Mouse (Mus musculus) liver, embryonic 15.5 days (tissue): ENCODE data around the gene Rapgef2. TPM values are rescaled to one million over a fixed set of nuclear protein-coding genes. Genes with fewer than 3 reads are reported as not detected.

ENCODE experiments used
- ATAC-seq: fragments of 200-750 bp; cut with Nextera tagmentation; 2 replicates; pipeline ENCODE4 v1.8.0; 2017; ENCODE audit warnings: moderate number of reproducible peaks, mild to moderate bottlenecking, moderate library complexity; ENCODE audit not compliant: insufficient read depth
- H3K27ac ChIP-seq: fragments of 300-500 bp; sonication (generic); replicated peaks from 2 replicates; pipeline ENCODE4 v1.5.1; 2015; ENCODE audit warnings: mild to moderate bottlenecking, inconsistent platforms
- H3K27me3 ChIP-seq: fragments of 300-500 bp; sonication (generic); 2 replicates; pipeline ENCODE4 v1.6.1; 2015; ENCODE audit warnings: mild to moderate bottlenecking, inconsistent platforms
- H3K36me3 ChIP-seq: fragments of 300-500 bp; sonication (generic); replicated peaks from 2 replicates; pipeline ENCODE4 v1.6.1; 2015; ENCODE audit warnings: moderate library complexity, mild to moderate bottlenecking, inconsistent platforms
- H3K4me1 ChIP-seq: fragments of 300-500 bp; sonication (generic); replicated peaks from 2 replicates; pipeline ENCODE4 v1.6.1; 2015; ENCODE audit warnings: inconsistent platforms
- H3K4me2 ChIP-seq: fragments of 300-500 bp; sonication (generic); 2 replicates; pipeline ENCODE4 v1.6.1; 2015; ENCODE audit warnings: moderate library complexity, mild to moderate bottlenecking, inconsistent platforms
- H3K4me3 ChIP-seq: fragments of 300-500 bp; sonication (generic); replicated peaks from 2 replicates; pipeline ENCODE4 v1.5.1; 2015; ENCODE audit warnings: mild to moderate bottlenecking, inconsistent platforms
- H3K9ac ChIP-seq: fragments of 300-500 bp; sonication (generic); 2 replicates; pipeline ENCODE4 v1.6.1; 2015; ENCODE audit warnings: moderate library complexity, mild to moderate bottlenecking, inconsistent platforms
- H3K9me3 ChIP-seq: fragments of 300-500 bp; sonication (generic); replicated peaks from 2 replicates; pipeline ENCODE4 v1.6.1; 2016; ENCODE audit warnings: inconsistent platforms
- WGBS: fragments of 180-500 bp; shearing (Covaris S2); methylation state at CpG from one replicate; pipeline ENCODE4 v1.1.7; 2015; ENCODE audit warnings: mixed read lengths; ENCODE audit not compliant: insufficient replicate concordance; 5-methylcytosine and 5-hydroxymethylcytosine counted together
- polyA plus RNA-seq: library from polyadenylated mRNA; unstranded; fragments of >200 nt; fragmentation: Nextera tagmentation; extraction: Ambion mirVana; gene quantifications from 2 replicates; pipeline ENCODE4 v1.2.1, GENCODE M21; 2015

Gene Rapgef2
- polyA plus RNA-seq, 1 experiment from 2014 or later: 1.0 TPM

- H3K36me3 ChIP-seq: no peaks in the 10 kb centered on the region
- H3K4me3 ChIP-seq: no peak overlapping the region
- WGBS: 46% methylated on average over 1 of the region's 1 CpGs
- H3K4me2 ChIP-seq: no peak overlapping the region
- H3K27me3 ChIP-seq: no peaks in the 10 kb centered on the region
- no peak overlapping the region for H3K27ac ChIP-seq
- no peak for ATAC-seq
- peaks cover 20% of the 10 kb centered on the region for H3K4me1 ChIP-seq
- H3K9me3 ChIP-seq: no peaks in the 10 kb centered on the region
- no peak overlapping the region for H3K9ac ChIP-seq
Measured at GRCm38 (mm10) chr3:79249955-79250354, 36.4 kb downstream of the Rapgef2 start.

- ATAC-seq: no peak
- Histone ChIP-seq H3K27me3 (no peaks in the 10 kb centered on the region), H3K9ac (no peak overlapping the region), H3K36me3 (no peaks in the 10 kb centered on the region), H3K27ac (no peak overlapping the region), H3K4me3 (no peak overlapping the region), H3K4me1 (peaks cover 12% of the 10 kb centered on the region), H3K9me3 (no peaks in the 10 kb centered on the region), H3K4me2 (no peak overlapping the region)
- 44% methylated on average over 5 of the region's 5 CpGs for WGBS
Measured at GRCm38 (mm10) chr3:79248659-79249235, 37.6 kb downstream of the Rapgef2 start.

DNA sequence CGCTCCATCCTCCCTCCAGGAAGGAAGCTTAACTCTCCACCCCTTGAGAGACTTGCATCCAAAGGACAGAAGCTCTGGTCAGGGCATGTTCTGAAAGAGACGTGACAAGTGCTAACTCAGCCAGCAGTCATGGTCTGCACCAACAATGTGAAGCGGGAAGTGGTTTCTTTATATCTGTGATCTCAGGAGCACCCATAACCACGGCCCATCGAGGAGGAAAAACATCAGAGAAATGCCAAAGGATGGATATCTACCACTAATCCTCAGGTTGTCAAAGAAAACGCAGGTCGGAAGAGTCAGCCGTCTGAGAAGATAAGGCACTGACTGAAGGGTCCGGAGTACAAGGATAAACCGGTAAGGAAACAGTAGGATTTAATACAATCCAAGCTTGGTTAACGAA, 38.1 kb downstream of the Rapgef2 start:
- no peaks in the 10 kb centered on the region for H3K27me3 ChIP-seq
- peaks cover 12% of the 10 kb centered on the region; the same call in 1 of the 2 replicates for H3K4me1 ChIP-seq
- no peak for ATAC-seq
- WGBS: 20% methylated on average over 11 of the region's 11 CpGs
- H3K36me3 ChIP-seq: no peaks in the 10 kb centered on the region
- no peaks in the 10 kb centered on the region for H3K9me3 ChIP-seq
- H3K9ac ChIP-seq: no peak overlapping the region
- H3K4me2 ChIP-seq: no peak overlapping the region
- no peak overlapping the region for H3K27ac ChIP-seq
- H3K4me3 ChIP-seq: no peak overlapping the region

DNA sequence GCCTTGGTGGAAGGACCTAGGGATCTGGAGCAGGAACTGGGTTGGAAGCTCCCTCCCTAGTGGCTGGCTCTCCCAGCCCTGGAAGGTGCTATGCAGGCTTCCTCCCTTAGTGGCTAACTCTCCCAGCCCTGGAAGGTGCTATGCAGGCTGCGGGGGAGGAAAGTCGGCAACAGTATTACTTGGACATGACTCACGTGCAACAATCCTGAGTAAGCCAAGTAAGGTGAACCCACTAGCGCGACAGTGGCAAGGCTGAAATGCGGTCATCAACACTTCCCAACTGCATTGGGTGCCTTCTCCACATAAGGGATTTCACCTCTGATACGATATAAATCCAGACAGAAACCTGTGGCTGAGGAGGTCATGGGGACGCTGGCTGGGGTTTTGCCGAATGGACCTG, 42.0 kb downstream of the Rapgef2 start:
- ATAC-seq: no peak
- Histone ChIP-seq H3K9ac (no peak overlapping the region), H3K27me3 (no peaks in the 10 kb centered on the region), H3K4me1 (peaks cover 12% of the 10 kb centered on the region; the same call in 1 of the 2 replicates), H3K4me3 (no peak overlapping the region), H3K27ac (no peak overlapping the region), H3K4me2 (no peak overlapping the region), H3K36me3 (no peaks in the 10 kb centered on the region), H3K9me3 (no peaks in the 10 kb centered on the region)
- WGBS: 76% methylated on average over 9 of the region's 9 CpGs

GRCm38 (mm10) chr3:79242922-79243705, 43.2 kb downstream of the Rapgef2 start:
- peak; percentile 56; the same call in 1 of the 2 replicates for ATAC-seq
- no peak overlapping the region for H3K27ac ChIP-seq
- H3K27me3 ChIP-seq: no peaks in the 10 kb centered on the region
- no peaks in the 10 kb centered on the region for H3K9me3 ChIP-seq
- 64% methylated on average over 12 of the region's 12 CpGs for WGBS
- H3K9ac ChIP-seq: no peak overlapping the region
- no peak overlapping the region for H3K4me3 ChIP-seq
- H3K4me1 ChIP-seq: peaks cover 20% of the 10 kb centered on the region
- peak overlapping the region; percentile 3; the same call in 1 of the 2 replicates for H3K4me2 ChIP-seq
- no peaks in the 10 kb centered on the region for H3K36me3 ChIP-seq

DNA sequence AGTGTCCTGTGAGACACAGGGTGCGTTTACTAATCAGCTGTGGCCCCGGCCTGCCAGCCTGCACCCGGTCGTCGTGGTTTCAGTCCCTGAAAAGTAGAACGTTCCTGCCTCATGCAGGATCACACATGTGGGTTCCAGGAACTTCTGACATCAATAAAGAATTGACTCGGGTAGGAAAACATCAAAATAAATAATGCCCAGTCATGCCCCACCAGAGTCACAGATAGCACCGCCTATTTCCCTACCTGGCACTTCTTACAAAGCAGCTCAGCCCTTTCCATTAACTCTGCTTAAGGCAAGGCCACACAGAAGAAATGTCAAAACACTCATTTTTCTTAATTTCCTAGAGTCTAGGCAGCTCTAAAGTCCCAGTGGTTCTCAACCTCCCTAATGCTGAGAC, 44.0 kb downstream of the Rapgef2 start:
- peaks cover 18% of the 10 kb centered on the region; the same call in 1 of the 2 replicates for H3K4me1 ChIP-seq
- H3K9ac ChIP-seq: no peak overlapping the region
- no peak for ATAC-seq
- no peaks in the 10 kb centered on the region for H3K27me3 ChIP-seq
- no peak overlapping the region for H3K4me2 ChIP-seq
- H3K36me3 ChIP-seq: no peaks in the 10 kb centered on the region
- H3K9me3 ChIP-seq: no peaks in the 10 kb centered on the region
- H3K4me3 ChIP-seq: no peak overlapping the region
- H3K27ac ChIP-seq: no peak overlapping the region
- 27% methylated on average over 8 of the region's 8 CpGs for WGBS

DNA sequence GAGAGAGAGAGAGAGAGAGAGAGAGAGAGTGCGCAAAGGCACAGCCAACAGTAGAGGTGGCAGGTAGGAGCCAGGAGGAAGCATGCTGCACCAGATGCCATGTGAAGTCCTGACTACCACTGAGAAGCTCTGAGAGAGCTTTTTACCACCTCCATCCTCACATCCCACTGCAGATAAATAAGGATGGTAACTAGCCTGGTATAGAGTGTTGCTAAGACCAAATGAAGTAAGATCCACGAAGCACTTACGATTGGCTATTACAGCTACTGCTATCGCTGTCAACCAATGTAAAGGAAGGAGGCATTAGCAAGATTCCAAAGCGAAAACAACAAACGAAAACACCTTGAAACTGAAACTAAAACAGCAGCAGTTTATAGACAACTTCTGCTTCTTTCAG, 47.3 kb downstream of the Rapgef2 start:
- ATAC-seq: no peak
- Histone ChIP-seq H3K4me1 (peaks cover 15% of the 10 kb centered on the region), H3K9me3 (no peaks in the 10 kb centered on the region), H3K36me3 (no peaks in the 10 kb centered on the region), H3K4me2 (no peak overlapping the region), H3K9ac (no peak overlapping the region), H3K27ac (no peak overlapping the region), H3K4me3 (no peak overlapping the region), H3K27me3 (no peaks in the 10 kb centered on the region)
- WGBS: 54% methylated on average over 6 of the region's 6 CpGs

DNA sequence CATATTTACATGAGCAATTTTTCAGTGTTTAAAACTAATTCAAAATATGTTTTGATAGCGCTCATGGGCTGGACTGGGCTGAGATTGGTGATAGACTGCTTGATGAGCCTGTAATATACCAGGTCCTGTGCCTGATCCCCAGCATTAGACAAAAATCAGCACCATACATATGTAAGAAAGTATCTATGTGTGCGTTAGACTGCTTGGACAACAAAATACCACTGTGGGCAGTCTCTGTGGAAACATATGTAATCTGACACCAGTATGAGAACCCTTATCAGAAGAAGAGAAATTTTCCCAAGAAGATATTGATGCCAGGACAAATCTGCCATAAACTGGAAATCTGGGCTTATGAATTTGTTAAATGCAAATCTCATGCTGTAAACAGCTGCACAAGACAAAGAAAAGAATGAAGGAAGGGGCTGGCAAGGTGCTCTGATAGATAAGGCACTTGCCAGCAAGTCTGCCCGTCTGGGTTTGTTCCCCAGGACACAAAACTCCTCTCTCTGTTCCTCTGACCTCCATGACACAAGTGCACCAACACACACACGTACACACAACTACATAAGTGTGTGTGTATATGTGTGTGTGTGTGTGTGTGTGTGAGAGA, 47.8 kb downstream of the Rapgef2 start:
- Histone ChIP-seq H3K9me3 (no peaks in the 10 kb centered on the region), H3K27me3 (no peaks in the 10 kb centered on the region), H3K27ac (no peak overlapping the region), H3K4me2 (no peak overlapping the region), H3K4me3 (no peak overlapping the region), H3K9ac (no peak overlapping the region), H3K4me1 (peaks cover 19% of the 10 kb centered on the region), H3K36me3 (no peaks in the 10 kb centered on the region)
- ATAC-seq: no peak
- 36% methylated on average over 4 of the region's 4 CpGs for WGBS

- Histone ChIP-seq H3K4me3 (no peak overlapping the region), H3K36me3 (no peaks in the 10 kb centered on the region), H3K9me3 (no peaks in the 10 kb centered on the region), H3K4me1 (peaks cover 19% of the 10 kb centered on the region), H3K27me3 (no peaks in the 10 kb centered on the region), H3K9ac (no peak overlapping the region), H3K4me2 (no peak overlapping the region), H3K27ac (peak overlapping the region; percentile 51; the same call in 1 of the 2 replicates)
- WGBS: 48% methylated on average over 9 of the region's 9 CpGs
- peak; percentile 25; the same call in 1 of the 2 replicates for ATAC-seq
Measured at GRCm38 (mm10) chr3:79237619-79238342, 48.5 kb downstream of the Rapgef2 start.

DNA sequence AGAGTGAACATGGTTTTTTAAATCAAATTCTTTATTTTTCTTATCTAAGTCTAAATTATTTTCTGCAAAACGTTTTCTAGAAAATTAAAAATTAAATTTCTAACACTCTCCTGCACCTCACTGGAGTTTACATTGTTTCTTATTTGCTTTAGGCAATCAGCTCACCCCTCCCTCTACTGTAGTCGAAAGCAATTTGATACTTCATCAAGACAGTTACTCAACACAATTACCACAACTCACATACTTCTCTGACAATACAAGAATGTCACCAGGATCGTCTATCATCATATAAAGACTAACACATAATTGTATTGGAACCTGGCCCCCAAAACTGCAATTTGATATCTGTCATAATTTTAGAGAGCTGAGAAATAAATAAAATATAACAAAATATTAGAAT, 51.8 kb downstream of the Rapgef2 start:
- no peak overlapping the region for H3K9ac ChIP-seq
- no peaks in the 10 kb centered on the region for H3K36me3 ChIP-seq
- H3K27ac ChIP-seq: no peak overlapping the region
- H3K4me3 ChIP-seq: no peak overlapping the region
- no peak for ATAC-seq
- WGBS: 38% methylated on average over 3 of the region's 3 CpGs
- no peaks in the 10 kb centered on the region for H3K27me3 ChIP-seq
- H3K4me2 ChIP-seq: no peak overlapping the region
- no peaks in the 10 kb centered on the region for H3K9me3 ChIP-seq
- H3K4me1 ChIP-seq: peaks cover 22% of the 10 kb centered on the region
